Mouse (Mus musculus) limb, embryonic 11.5 days (tissue): ENCODE measurements around the gene Gabpb2. TPM values are rescaled to one million over a fixed set of nuclear protein-coding genes. Genes with fewer than 3 reads are reported as not detected.

ENCODE experiments used
- ATAC-seq: fragments of 200-750 bp; cut with Nextera tagmentation; 2 replicates; pipeline ENCODE4 v1.8.0; 2017; ENCODE audit warnings: low read depth; ENCODE audit not compliant: insufficient number of reproducible peaks, low FRiP score, low TSS enrichment
- DNase-seq: peaks from one replicate; pipeline ENCODE4 v3.0.0-alpha.2; 2015; ENCODE audit warnings: low spot score
- H3K27ac ChIP-seq: fragments of 300-500 bp; sonication (generic); replicated peaks from 2 replicates; pipeline ENCODE4 v1.5.1; 2014; ENCODE audit warnings: low read depth, mild to moderate bottlenecking, low read length
- H3K27me3 ChIP-seq: fragments of 300-500 bp; sonication (generic); 2 replicates; pipeline ENCODE4 v1.6.1; 2014; ENCODE audit warnings: mild to moderate bottlenecking, low read length, mixed read lengths; ENCODE audit not compliant: control insufficient read depth, insufficient read depth
- H3K36me3 ChIP-seq: fragments of 300-500 bp; sonication (generic); 2 replicates; pipeline ENCODE4 v1.6.1; 2014; ENCODE audit warnings: mild to moderate bottlenecking, low read length, moderate library complexity, mixed read lengths; ENCODE audit not compliant: control insufficient read depth, insufficient read depth
- H3K4me1 ChIP-seq: fragments of 300-500 bp; sonication (generic); 2 replicates; pipeline ENCODE4 v1.6.1; 2014; ENCODE audit warnings: low read length, mixed read lengths; ENCODE audit not compliant: control insufficient read depth, insufficient read depth
- H3K4me2 ChIP-seq: fragments of 300-500 bp; sonication (generic); 2 replicates; pipeline ENCODE4 v1.6.1; 2014; ENCODE audit warnings: low read depth, mild to moderate bottlenecking, moderate library complexity; ENCODE audit not compliant: severe bottlenecking
- H3K4me3 ChIP-seq: fragments of 300-500 bp; sonication (generic); 2 replicates; pipeline ENCODE4 v1.5.1; 2014; ENCODE audit warnings: low read depth, low read length
- H3K9ac ChIP-seq: fragments of 300-500 bp; sonication (generic); 2 replicates; pipeline ENCODE4 v1.6.1; 2014; ENCODE audit warnings: mild to moderate bottlenecking, low read length
- H3K9me3 ChIP-seq: fragments of 300-500 bp; sonication (generic); 2 replicates; pipeline ENCODE4 v1.6.1; 2016; ENCODE audit warnings: low read length; ENCODE audit not compliant: control insufficient read depth
- WGBS: fragments of 180-500 bp; shearing (Covaris S2); extraction: QIAGEN DNeasy Blood & Tissue Kit; methylation state at CpG from one replicate; pipeline ENCODE4 v1.1.7; 2014; 5-methylcytosine and 5-hydroxymethylcytosine counted together
- polyA plus RNA-seq: library from polyadenylated mRNA; unstranded; fragments of >200 nt; fragmentation: Nextera tagmentation; extraction: Ambion mirVana; gene quantifications from 2 replicates; pipeline ENCODE4 v1.2.1, GENCODE M21; 2014

The Gabpb2 gene
- polyA plus RNA-seq, 1 experiment from 2014 or later = 8.9 TPM

- Histone ChIP-seq H3K4me3 (peak overlapping the region; percentile 94), H3K27ac (peak overlapping the region; percentile 82), H3K27me3 (no peaks in the 10 kb centered on the region), H3K9me3 (no peaks in the 10 kb centered on the region), H3K4me2 (peak overlapping the region; percentile 83), H3K9ac (peak overlapping the region; percentile 89), H3K36me3 (peaks cover 24% of the 10 kb centered on the region), H3K4me1 (peaks cover 10% of the 10 kb centered on the region; the same call in 1 of the 2 replicates)
- DNase-seq (peak; percentile 70), ATAC-seq (0 out of 2 replicates have a peak, but pooled peaks have one; percentile 6)
- WGBS = 1% methylated on average over 43 of the region's 43 CpGs
Observed at GRCm38 (mm10) chr3:95228894-95229780, 11.4 kb upstream of the Gabpb2 start.

GRCm38 (mm10) chr3:95228148-95228893, 10.6 kb upstream of the Gabpb2 start, which contains the start of gene Cdc42se1:
Gene Cdc42se1, plus strand, starts transcription at chr3:95228732.
- H3K9me3 ChIP-seq = no peaks in the 10 kb centered on the region
- H3K4me2 ChIP-seq = peak within 1 kb of the TSS; percentile 83
- peak within 1 kb of the TSS; percentile 89 for H3K9ac ChIP-seq
- H3K4me3 ChIP-seq = peak within 1 kb of the TSS; percentile 94
- no peaks in the 10 kb centered on the region for H3K27me3 ChIP-seq
- ATAC-seq (peak; percentile 86), DNase-seq (peak; percentile 89)
- WGBS = under 1% methylated on average over 62 of the region's 64 CpGs
- peak within 1 kb of the TSS; percentile 82 for H3K27ac ChIP-seq
- H3K36me3 ChIP-seq = peaks cover 16% of the 10 kb centered on the region
- H3K4me1 ChIP-seq = peaks cover 10% of the 10 kb centered on the region; the same call in 1 of the 2 replicates

- no peaks in the 10 kb centered on the region for H3K9me3 ChIP-seq
- H3K27ac ChIP-seq = no peak overlapping the region
- H3K4me3 ChIP-seq = peak overlapping the region; percentile 94
- peak overlapping the region; percentile 52 for H3K9ac ChIP-seq
- peaks cover 10% of the 10 kb centered on the region; the same call in 1 of the 2 replicates for H3K4me1 ChIP-seq
- H3K36me3 ChIP-seq = peaks cover 6% of the 10 kb centered on the region
- ATAC-seq (no peak), DNase-seq (no peak)
- H3K4me2 ChIP-seq = peak overlapping the region; percentile 83
- 50% methylated on average over 1 of the region's 1 CpGs for WGBS
- no peaks in the 10 kb centered on the region for H3K27me3 ChIP-seq
Observed at GRCm38 (mm10) chr3:95227214-95227613, 9.5 kb upstream of the Gabpb2 start.

- Histone ChIP-seq H3K9ac (no peak overlapping the region), H3K4me1 (0 out of 2 replicates have a peak, but pooled peaks cover 2% of the 10 kb centered on the region), H3K27me3 (no peaks in the 10 kb centered on the region), H3K4me2 (no peak overlapping the region), H3K9me3 (no peaks in the 10 kb centered on the region), H3K36me3 (peaks cover 6% of the 10 kb centered on the region), H3K27ac (no peak overlapping the region), H3K4me3 (no peak overlapping the region)
- 28% methylated on average over 6 of the region's 6 CpGs for WGBS
- ATAC-seq = no peak
- peak; percentile 64 for DNase-seq
Observed at GRCm38 (mm10) chr3:95224295-95224694, 6.6 kb upstream of the Gabpb2 start.

GRCm38 (mm10) chr3:95223041-95223440, 5.3 kb upstream of the Gabpb2 start:
- Histone ChIP-seq H3K27ac (no peak overlapping the region), H3K27me3 (no peaks in the 10 kb centered on the region), H3K9me3 (no peaks in the 10 kb centered on the region), H3K4me3 (no peak overlapping the region), H3K4me1 (0 out of 2 replicates have a peak, but pooled peaks cover 2% of the 10 kb centered on the region), H3K36me3 (peaks cover 7% of the 10 kb centered on the region), H3K4me2 (no peak overlapping the region), H3K9ac (no peak overlapping the region)
- 94% methylated on average over 2 of the region's 2 CpGs for WGBS
- ATAC-seq (no peak), DNase-seq (no peak)

- DNase-seq (no peak), ATAC-seq (no peak)
- H3K4me1 ChIP-seq = 0 out of 2 replicates have a peak, but pooled peaks cover 5% of the 10 kb centered on the region
- 0 out of 2 replicates have a peak overlapping the region, but pooled peaks have one; percentile 97 for H3K27ac ChIP-seq
- 81% methylated on average over 6 of the region's 6 CpGs for WGBS
- H3K27me3 ChIP-seq = no peaks in the 10 kb centered on the region
- H3K9ac ChIP-seq = no peak overlapping the region
- H3K4me3 ChIP-seq = peak overlapping the region; percentile 54
- H3K4me2 ChIP-seq = peak overlapping the region; percentile 53; the same call in 1 of the 2 replicates
- H3K36me3 ChIP-seq = peaks cover 6% of the 10 kb centered on the region
- H3K9me3 ChIP-seq = no peaks in the 10 kb centered on the region
Observed at GRCm38 (mm10) chr3:95218466-95219137, 886 bp upstream of the Gabpb2 start.

- Histone ChIP-seq H3K4me1 (0 out of 2 replicates have a peak, but pooled peaks cover 5% of the 10 kb centered on the region), H3K27ac (peak overlapping the region; percentile 97; the same call in 1 of the 2 replicates), H3K9me3 (no peaks in the 10 kb centered on the region), H3K4me2 (peak overlapping the region; percentile 53), H3K27me3 (no peaks in the 10 kb centered on the region), H3K9ac (no peak overlapping the region), H3K4me3 (peak overlapping the region; percentile 54), H3K36me3 (peaks cover 6% of the 10 kb centered on the region)
- DNase-seq (no peak), ATAC-seq (peak; percentile 32)
- 39% methylated on average over 4 of the region's 4 CpGs for WGBS
Observed at GRCm38 (mm10) chr3:95216655-95217254, 961 bp downstream of the Gabpb2 start.
